In the genomic region with DNA sequence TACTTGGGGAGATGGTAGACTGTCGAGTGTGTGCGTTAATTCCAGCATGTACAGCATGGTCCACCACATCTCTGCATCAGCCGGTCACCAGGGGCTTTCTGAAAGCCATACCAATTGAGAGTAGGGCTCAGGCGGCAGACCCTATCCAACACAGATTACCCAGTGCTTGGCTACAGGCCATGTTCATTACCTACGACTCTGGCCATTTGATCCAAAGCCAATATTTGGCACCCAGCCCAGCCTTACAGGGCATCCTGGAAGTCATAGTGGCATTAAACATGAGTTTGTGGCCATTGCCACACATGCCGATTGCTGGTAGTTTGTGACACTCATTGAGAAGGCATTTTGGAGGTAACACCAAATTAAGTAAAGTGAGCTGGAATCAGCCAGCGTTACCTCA, we compare ENCODE assay signal across 23 mouse cellular contexts.
DNase-seq lines count a peak whose midpoint lies in the region; ATAC-seq and TF ChIP-seq lines count a peak whose summit lies in the region.
"Had no signal": no experiment of that assay in that cellular context is flagged by ENCODE, and none has a peak within 500 bp of the region (broad histone marks: within the 10 kb centered on the region; RNA-seq: fewer than 3 reads in every experiment).

No protein-coding gene starts in this region.

- intact Hi-C loops in left cerebral cortex, postnatal 4 days (cut with DNase I), result no loop called here
- intact Hi-C loops in left cerebral cortex, adult 2 months (cut with DNase I), result no loop called here

- no peak overlapping the region for H3K27ac ChIP-seq in left cerebral cortex, adult 2 months
- no peak overlapping the region for H3K27ac ChIP-seq in thymus, adult 2 months (ENCODE audit: control insufficient read depth, insufficient read depth, low read length)
- no peak overlapping the region for H3K27ac ChIP-seq in heart, embryonic 11.5 days (ENCODE audit: low read depth, low read length)
- H3K27ac ChIP-seq: embryonic facial prominence, embryonic 15.5 days; forebrain, embryonic 13.5 days; heart, embryonic 10.5 days; hindbrain, embryonic 14.5 days; liver, embryonic 15.5 days; neural tube, embryonic 12.5 days had no signal

- DNase-seq in cerebellum, adult 11 months, result peak; percentile 26
- DNase-seq in left cerebral cortex, postnatal 4 days, result peak; percentile 95
- DNase-seq in left cerebral cortex, adult 2 months (ENCODE audit: extremely low spot score in 1 of 2, low spot score in 2 of 2), result no peak
- DNase-seq in brain, embryonic 14.5 days (ENCODE audit: low read depth), result peak; percentile 26
- peak; percentile 95 to 97 for DNase-seq in cerebellum, postnatal 10 days
- no peak for DNase-seq in thymus, adult 2 months
- DNase-seq: adrenal gland, adult 2 months; gastrocnemius, postnatal 36 days; heart, postnatal 10 days; kidney, postnatal 36 days; layer of hippocampus, adult 9-11 months; lung, postnatal 14 days; thymus, postnatal 36 days had no signal

- no peaks in the 10 kb centered on the region for H3K4me1 ChIP-seq in thymus, adult 2 months (replicated peaks; ENCODE audit: control insufficient read depth, insufficient read depth, low read length)
- H3K4me1 ChIP-seq in heart, embryonic 11.5 days (ENCODE audit: control insufficient read depth, insufficient read depth, low read length), result no peaks in the 10 kb centered on the region
- H3K4me1 ChIP-seq: embryonic facial prominence, embryonic 15.5 days; heart, embryonic 10.5 days; liver, embryonic 15.5 days; megakaryocyte, embryonic 14.5 days; neural tube, embryonic 12.5 days had no signal

- no peak overlapping the region for H3K4me2 ChIP-seq in heart, embryonic 11.5 days
- H3K4me2 ChIP-seq: embryonic facial prominence, embryonic 15.5 days; forebrain, embryonic 13.5 days; hindbrain, embryonic 14.5 days; liver, embryonic 15.5 days; neural tube, embryonic 12.5 days had no signal

- no peaks in the 10 kb centered on the region for H3K36me3 ChIP-seq in thymus, adult 2 months (ENCODE audit: control insufficient read depth, insufficient read depth, low read length)
- no peaks in the 10 kb centered on the region for H3K36me3 ChIP-seq in heart, embryonic 11.5 days (ENCODE audit: control insufficient read depth, insufficient read depth, low read length)

- H3K9ac ChIP-seq in heart, embryonic 11.5 days (ENCODE audit: low read depth, low read length), result no peak overlapping the region
- H3K9ac ChIP-seq: embryonic facial prominence, embryonic 15.5 days; forebrain, embryonic 13.5 days; hindbrain, embryonic 14.5 days; liver, embryonic 15.5 days; neural tube, embryonic 12.5 days had no signal

- no peak for TF ChIP-seq POLR2A in brain, embryonic 14.5 days (IDR thresholded peaks at IDR 0.05; ENCODE audit: borderline replicate concordance, extremely low read depth, insufficient read depth, insufficient read length, poor library complexity, severe bottlenecking)
- no peak for TF ChIP-seq POLR2A in thymus, adult 2 months (IDR thresholded peaks at IDR 0.05; ENCODE audit: control insufficient read depth, extremely low read depth, insufficient read depth, low read length, poor library complexity)

- H3K9me3 ChIP-seq in heart, embryonic 11.5 days (replicated peaks; ENCODE audit: control insufficient read depth, low read length), result no peaks in the 10 kb centered on the region
- H3K9me3 ChIP-seq: embryonic facial prominence, embryonic 15.5 days; forebrain, embryonic 13.5 days; heart, embryonic 10.5 days; liver, embryonic 15.5 days; neural tube, embryonic 12.5 days had no signal

- no peak for TF ChIP-seq CTCF in left cerebral cortex, adult 2 months (IDR thresholded peaks at IDR 0.05)
- TF ChIP-seq CTCF in brain, embryonic 14.5 days (IDR thresholded peaks at IDR 0.05; ENCODE audit: borderline replicate concordance, extremely low read depth, insufficient read depth, insufficient read length), result no peak
- TF ChIP-seq CTCF in thymus, adult 2 months (IDR thresholded peaks at IDR 0.05; ENCODE audit: borderline replicate concordance, control insufficient read depth, extremely low read depth, insufficient read depth, low read length, poor library complexity), result no peak

- WGBS in thymus, adult 2 months, result 93% methylated on average over 7 of the region's 7 CpGs
- WGBS in heart, embryonic 11.5 days (ENCODE audit: insufficient replicate concordance), result 88% methylated on average over 7 of the region's 7 CpGs

- H3K27me3 ChIP-seq in thymus, adult 2 months (ENCODE audit: control insufficient read depth, insufficient read depth, low read length), result no peaks in the 10 kb centered on the region
- no peaks in the 10 kb centered on the region for H3K27me3 ChIP-seq in heart, embryonic 11.5 days (ENCODE audit: control insufficient read depth, insufficient read depth, low read length)
- H3K27me3 ChIP-seq: embryonic facial prominence, embryonic 15.5 days; forebrain, embryonic 13.5 days; liver, embryonic 15.5 days; megakaryocyte, embryonic 14.5 days; neural tube, embryonic 12.5 days had no signal

- ATAC-seq in cerebellum, adult (ENCODE audit: insufficient number of reproducible peaks, low FRiP score, low TSS enrichment), result no peak
- no peak for ATAC-seq in heart, embryonic 11.5 days (replicated peaks; ENCODE audit: insufficient number of reproducible peaks, low FRiP score, low TSS enrichment)
- ATAC-seq: forebrain, embryonic 13.5 days; intestine, embryonic 16.5 days had no signal

- H3K4me3 ChIP-seq in left cerebral cortex, adult 2 months, result no peak overlapping the region
- no peak overlapping the region for H3K4me3 ChIP-seq in thymus, adult 2 months (ENCODE audit: control insufficient read depth, insufficient read depth, low read length)
- H3K4me3 ChIP-seq in heart, embryonic 11.5 days (ENCODE audit: low read depth, low read length), result no peak overlapping the region
- H3K4me3 ChIP-seq: embryonic facial prominence, embryonic 15.5 days; forebrain, embryonic 13.5 days; heart, embryonic 10.5 days; liver, embryonic 15.5 days; megakaryocyte, embryonic 14.5 days; neural tube, embryonic 12.5 days had no signal

Comparison
In these comparisons a context has a peak if more than half of its experiments do, and no peak if none do; other contexts are left out.
1. DNase-seq: peak in cerebellum, adult 11 months (single experiment), left cerebral cortex, postnatal 4 days (single experiment), brain, embryonic 14.5 days (single experiment) and cerebellum, postnatal 10 days (2 of 2); none in left cerebral cortex, adult 2 months (0 of 2) and thymus, adult 2 months (single experiment).